Mouse (Mus musculus) layer of hippocampus, adult 18-20 months (tissue): ENCODE measurements at regions not wholly inside any gene's neighbourhood (a gene's known extent, or its start where the extent isn't known, plus 50 kb on each side); places are given as distances from the start of the nearest gene placed in this dataset.

Experiments
- DNase-seq, 2 experiments: peaks; one replicate each; pipeline ENCODE4 v3.0.0; 2022; ENCODE audit warnings: low spot score in 2 of 2

DNA sequence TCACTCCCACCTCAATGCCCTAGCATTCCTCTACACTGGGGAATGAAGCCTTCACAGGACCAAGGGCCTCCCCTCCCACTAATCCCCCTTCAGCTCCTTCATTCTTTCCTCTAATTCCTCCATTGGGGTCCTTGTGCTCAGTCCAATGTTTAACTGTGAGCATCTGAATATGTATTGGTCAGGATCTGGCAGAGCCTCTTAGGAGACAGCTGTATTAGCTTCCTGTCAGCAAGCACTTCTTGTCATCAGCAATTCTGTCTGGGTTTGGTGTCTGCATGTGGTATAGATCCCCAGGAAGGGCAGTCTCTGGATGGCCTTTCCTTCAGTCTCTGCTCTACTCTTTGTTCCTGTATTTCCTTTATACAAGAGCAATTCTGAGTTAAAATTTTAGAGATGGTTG lies 426.8 kb upstream of the 2610001J05Rik start:
- no peak for DNase-seq

DNA sequence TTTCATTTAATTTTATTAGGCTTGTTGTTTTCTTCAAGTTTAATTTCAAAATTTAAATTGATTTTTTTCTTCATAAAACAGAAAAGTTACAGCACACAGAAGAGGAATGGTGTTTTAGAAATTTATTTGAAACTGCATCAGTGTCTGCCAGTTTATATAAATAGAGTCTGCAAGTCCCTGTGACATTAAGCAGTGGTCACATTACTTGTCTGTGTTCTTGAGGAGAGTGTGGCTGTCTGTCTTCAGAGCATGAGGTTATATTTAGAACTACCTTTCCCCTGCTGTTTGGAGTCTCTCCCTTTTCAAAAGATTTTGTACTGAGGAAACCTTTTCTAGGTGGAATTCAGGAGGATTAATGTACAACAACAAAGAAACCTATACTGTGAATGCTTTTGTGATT lies 426.1 kb upstream of the 2610001J05Rik start:
- DNase-seq = no peak

DNA sequence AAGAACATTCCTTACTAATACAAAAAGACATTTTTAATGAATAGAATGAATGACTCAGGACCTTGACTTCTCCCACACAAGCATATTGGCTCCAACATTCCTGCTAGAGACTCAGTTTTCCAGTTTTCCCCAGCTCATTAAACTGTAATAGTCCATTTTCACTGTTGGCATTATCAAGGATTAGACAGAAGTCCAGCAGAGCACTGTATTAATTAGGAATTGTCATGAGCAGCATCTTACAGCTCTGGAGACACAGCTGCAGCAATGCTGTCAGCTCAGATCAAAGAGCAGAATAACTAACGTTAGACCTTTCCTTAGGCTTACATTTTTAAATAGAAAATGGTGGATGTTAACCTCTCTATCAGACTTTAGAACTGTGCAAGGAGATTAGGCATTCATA lies 419.5 kb upstream of the 2610001J05Rik start:
- no peak for DNase-seq

DNA sequence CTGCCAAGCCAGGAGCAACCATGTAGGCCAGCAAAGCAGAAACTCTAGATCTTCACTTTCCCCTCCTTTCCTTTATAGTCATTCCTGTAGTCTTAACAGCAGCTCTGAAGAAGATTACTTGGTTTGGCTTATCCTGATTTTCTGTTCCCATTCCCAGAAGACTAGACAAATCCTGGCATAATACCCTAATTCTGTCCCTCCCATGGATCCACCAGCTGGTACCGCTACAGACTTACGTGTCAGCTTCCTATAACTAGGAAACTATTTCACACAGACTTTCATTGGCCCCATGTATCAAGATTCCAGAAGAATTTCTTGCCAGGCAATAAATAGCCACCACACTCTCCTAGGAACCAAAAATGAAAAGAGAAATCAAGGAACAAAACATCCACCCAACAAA lies 410.2 kb upstream of the 2610001J05Rik start:
- DNase-seq = no peak

GRCm38 (mm10) chr6:14261941-14262340 lies 390.6 kb upstream of the 2610001J05Rik start:
- DNase-seq = no peak

- no peak for DNase-seq
Measured at GRCm38 (mm10) chr6:14240331-14240730, 369.0 kb upstream of the 2610001J05Rik start.

DNA sequence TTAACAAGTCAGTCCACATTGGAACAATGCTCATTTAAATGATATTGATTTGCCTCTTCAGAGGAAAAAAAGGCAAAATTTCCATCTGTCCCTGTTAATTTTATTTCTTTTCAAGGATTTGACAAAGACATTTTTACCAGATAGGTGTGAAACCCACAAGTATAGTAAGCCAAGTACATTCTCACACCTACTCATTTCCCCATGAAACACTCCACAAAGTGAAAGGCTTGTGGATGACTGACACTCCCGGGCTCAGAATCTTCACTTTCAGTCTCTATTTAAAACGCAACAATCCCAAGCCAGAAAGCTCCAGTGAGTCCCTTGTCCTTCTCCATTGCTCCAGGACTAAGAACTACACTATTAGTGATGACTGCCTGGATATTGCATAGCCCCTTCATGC lies 367.8 kb upstream of the 2610001J05Rik start:
- no peak for DNase-seq

DNA sequence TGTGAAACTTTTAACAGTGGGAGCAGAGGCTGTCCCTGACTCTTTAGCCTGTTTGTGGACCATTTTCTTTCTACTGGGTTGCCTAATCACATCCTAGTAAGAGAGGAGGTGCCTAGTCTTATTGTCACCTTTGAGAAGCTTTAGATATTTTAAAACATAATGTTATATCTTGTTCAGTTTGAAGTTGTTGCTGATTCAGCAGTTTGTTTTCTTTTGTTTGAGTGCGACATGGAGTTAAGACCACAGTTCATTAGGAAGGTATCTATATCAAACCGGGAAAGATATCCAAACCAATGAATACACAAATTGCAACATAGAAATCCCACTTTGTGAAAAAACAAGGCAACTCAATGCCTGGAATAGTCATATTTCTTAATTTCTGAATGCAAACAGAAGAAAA lies 359.5 kb upstream of the 2610001J05Rik start:
- DNase-seq = no peak

- peak; percentile 15 to 64 for DNase-seq
Measured at GRCm38 (mm10) chr6:14207509-14207908, 336.2 kb upstream of the 2610001J05Rik start.

- no peak for DNase-seq
Measured at GRCm38 (mm10) chr6:14197107-14197506, 325.8 kb upstream of the 2610001J05Rik start.

- no peak for DNase-seq
Measured at GRCm38 (mm10) chr6:14195351-14195750, 324.0 kb upstream of the 2610001J05Rik start.

- peak in 1 of 2 experiments; percentile 38 for DNase-seq
Measured at GRCm38 (mm10) chr6:14191387-14192023, 320.2 kb upstream of the 2610001J05Rik start.

GRCm38 (mm10) chr6:14185921-14186420 lies 314.7 kb upstream of the 2610001J05Rik start:
- peak in 1 of 2 experiments; percentile 31 for DNase-seq

- DNase-seq = no peak
Measured at GRCm38 (mm10) chr6:14147370-14147769, 276.1 kb upstream of the 2610001J05Rik start.

GRCm38 (mm10) chr6:14146394-14146793 lies 275.1 kb upstream of the 2610001J05Rik start:
- no peak for DNase-seq

- DNase-seq = peak; percentile 76 to 95
Measured at GRCm38 (mm10) chr6:14142107-14142751, 270.9 kb upstream of the 2610001J05Rik start.

GRCm38 (mm10) chr6:14130392-14131144 lies 259.2 kb upstream of the 2610001J05Rik start:
- peak in 1 of 2 experiments; percentile 72 for DNase-seq

GRCm38 (mm10) chr6:14129394-14129793 lies 258.1 kb upstream of the 2610001J05Rik start:
- DNase-seq = no peak

- no peak for DNase-seq
Measured at GRCm38 (mm10) chr6:14122311-14122710, 251.0 kb upstream of the 2610001J05Rik start.

DNA sequence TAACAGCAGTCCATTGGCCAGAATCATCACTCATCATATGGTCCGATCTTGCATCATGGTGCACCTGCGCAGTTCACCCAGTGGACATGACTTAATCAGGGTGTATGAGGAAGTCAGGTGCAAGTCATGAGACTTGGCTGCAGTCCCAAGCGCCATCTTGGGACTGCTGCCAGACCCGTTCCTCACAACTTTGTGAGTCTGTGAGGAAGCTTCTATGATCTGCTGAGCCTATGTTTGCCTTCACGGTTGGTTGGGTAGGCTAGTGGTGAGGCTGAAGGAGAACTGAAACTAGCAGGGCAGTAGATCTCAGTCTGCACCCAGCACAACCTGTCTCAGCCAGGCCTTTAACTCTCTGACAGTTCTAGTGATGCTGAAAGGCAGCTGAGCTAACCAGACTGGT lies 250.2 kb upstream of the 2610001J05Rik start:
- DNase-seq = no peak

DNA sequence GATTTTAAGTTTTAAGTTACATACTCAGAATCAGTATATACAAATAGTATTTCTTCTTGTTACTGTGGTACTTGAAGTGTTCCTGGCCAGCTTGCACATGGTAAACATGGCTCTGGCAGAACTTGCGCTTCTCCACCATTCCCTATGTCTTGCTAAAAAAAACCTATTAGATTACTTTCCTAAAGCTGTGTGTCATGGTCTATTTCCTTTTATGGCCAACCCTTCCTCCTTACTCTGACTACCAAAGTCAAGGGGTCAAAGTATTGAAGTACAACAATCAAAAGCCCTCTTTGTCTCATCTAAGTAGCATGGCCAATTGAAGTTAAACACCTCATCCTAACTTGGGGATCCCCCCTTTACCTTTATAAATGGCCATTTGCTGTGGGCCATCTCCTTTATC lies 223.6 kb upstream of the 2610001J05Rik start:
- no peak for DNase-seq

DNA sequence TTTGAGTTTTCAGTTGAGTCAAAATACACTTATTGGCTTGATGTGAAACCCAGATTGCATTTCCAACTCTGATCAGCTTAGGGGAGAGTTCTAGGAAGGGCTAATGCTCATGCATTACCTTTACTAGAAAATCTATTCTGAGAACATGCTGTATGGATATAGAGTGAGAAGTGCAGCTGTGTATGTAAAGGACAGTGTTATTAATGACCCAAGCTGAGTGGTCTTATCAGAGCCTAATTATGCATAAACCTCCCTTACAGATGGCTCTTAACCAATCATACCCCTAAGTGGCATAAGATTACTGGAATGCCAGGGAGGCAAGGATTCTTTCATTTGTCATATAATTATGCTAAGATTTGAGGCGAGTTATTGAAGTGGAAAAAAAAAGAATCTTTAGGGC lies 210.6 kb upstream of the 2610001J05Rik start:
- DNase-seq = no peak
